Mouse (Mus musculus) heart, postnatal 10 days (tissue): ENCODE results near the gene Atl3. TPM values are rescaled to one million over a fixed set of nuclear protein-coding genes. Genes with fewer than 3 reads are reported as not detected.
"Not testable (repeated sequence)": the region's sequence is repeated elsewhere in the genome, so short reads cannot be mapped to it uniquely, and the experiment has no call there.

Experiments used
- DNase-seq, 2 experiments: peaks; one replicate each; pipeline ENCODE4 v3.0.0; 2021
- intact Hi-C: fragments of 180-260 bp; cut with DNase I; formaldehyde crosslinking; loops from one replicate; pipeline ENCODE4 v1.15.1; 2025
- total RNA-seq, 2 experiments: library from RNA; stranded (reverse); gene quantifications; 2 replicates each; pipeline ENCODE4 v1.2.3; 2021

Gene Atl3
- total RNA-seq, 2 experiments from 2014 or later, result 33.4 to 34.8 TPM

DNA sequence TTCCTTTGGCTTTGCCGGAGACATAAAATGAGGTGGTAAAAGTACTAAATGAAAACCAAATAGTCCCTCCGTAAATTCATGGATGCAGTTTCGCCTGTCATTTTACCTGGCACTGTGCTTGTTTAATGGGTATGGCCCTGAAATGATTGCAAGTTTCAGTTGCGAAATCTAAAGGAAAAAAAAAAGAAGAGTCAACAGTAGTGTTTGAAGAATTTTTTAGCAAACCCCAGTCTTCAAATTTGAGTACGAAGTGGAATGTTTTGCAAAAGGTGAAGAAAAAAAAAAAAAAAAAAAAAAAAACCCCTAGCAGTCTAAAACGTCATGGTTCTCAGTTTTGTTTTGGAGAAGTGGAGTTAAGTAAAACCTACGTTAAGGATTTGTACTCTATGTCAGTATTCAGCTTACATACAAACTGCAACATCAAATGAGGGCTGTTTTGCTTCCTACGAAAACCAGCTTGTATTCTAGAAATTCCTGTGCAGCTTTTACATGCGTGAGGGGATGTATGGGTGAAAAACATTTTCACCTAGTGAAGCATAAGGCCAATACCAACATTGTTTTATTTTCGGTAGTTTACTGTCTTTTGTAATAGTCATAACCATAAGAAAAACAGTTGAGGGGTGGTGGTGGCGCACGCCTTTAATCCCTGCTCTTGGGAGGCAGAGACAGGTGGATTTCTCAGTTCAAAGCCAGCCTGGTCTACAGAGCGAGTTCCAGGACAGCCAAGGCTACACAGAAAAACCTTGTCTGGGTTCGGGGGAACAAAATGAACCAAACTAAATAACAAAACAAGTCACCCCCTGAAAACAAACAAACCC, 1.6 kb downstream of the Atl3 start:
- intact Hi-C loops, result no loop called here
- no peak for DNase-seq

DNA sequence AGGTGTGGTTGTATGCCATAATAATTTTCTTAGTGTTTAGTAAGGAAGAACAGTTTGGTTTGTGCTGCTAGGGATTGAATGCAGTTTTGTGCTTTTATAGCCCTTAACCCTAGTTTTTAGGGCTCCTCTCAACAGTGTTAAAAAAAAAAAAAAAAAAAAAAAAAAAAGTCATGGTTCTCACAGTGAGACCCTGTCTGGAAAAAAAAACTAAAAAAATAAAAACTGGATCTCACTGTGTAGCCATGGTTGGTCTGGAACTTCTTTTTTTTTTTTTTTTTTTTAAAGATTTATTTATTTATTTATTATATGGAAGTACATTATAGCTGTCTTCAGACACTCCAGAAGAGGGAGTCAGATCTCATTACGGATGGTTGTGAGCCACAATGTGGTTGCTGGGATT, 2.2 kb downstream of the Atl3 start:
- DNase-seq, intact Hi-C loops: not testable (repeated sequence)

DNA sequence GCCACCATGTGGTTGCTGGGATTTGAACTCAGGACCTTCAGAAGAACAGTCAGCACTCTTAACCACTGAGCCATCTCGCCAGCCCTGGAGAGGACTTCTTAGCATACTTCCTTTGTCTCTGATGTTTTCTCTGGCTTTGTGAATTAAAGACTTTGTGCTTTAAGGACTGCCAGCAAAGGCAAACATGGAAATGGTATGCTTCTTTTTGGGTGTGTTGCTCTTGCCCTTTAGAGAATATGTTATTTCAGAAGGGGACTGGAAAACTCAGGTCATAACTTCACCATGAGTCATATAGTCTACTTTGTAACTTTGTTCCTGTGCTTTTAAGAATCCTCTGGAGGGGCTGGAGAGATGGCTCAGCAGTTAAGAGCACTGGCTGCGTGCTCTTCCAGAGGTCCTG, 5.0 kb downstream of the Atl3 start:
- intact Hi-C loops, result no loop called here

DNA sequence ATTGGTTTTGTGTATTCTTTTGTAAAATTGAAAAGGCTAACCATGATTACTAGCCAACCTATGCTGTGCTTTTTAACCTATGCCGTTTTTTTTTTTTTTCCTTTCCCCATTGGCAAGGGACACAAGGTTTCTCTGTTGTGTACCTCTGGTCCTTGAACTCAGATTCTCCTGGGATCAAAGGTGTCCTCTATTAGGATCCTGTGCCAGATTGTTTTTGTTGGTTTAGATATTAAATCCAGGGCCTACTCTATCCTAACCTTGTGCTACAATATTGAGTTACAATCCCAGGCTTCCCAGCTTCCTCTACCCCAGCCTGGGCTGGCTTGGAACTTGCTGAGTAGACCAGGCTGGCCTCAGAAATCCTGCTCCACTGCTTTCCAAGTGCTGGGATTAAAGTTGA, 6.9 kb downstream of the Atl3 start:
- intact Hi-C loops, result no loop called here
- no peak for DNase-seq

More for the DNA sequence above, 5.0 kb downstream of the Atl3 start:
- DNase-seq, result no peak

DNA sequence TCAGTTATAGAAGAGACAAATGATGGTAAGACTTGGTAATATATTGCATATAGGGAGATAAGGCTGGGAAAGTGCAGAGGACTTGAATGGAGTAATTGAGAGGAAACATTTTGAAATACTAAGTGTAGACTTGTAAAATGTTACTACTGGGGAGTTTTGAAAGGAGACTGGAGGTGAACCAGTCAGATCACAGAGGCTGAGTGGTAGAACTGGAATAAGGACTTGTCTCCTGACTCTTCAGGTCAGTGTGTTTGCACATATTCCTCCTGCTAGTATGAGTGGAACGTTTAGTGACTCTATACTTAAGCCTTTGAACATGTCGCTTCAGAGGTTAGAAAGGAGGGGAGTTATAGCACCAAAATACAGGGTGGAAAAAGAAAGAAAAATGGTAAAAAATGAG, 8.6 kb downstream of the Atl3 start:
- intact Hi-C loops, result no loop called here
- DNase-seq, result no peak

DNA sequence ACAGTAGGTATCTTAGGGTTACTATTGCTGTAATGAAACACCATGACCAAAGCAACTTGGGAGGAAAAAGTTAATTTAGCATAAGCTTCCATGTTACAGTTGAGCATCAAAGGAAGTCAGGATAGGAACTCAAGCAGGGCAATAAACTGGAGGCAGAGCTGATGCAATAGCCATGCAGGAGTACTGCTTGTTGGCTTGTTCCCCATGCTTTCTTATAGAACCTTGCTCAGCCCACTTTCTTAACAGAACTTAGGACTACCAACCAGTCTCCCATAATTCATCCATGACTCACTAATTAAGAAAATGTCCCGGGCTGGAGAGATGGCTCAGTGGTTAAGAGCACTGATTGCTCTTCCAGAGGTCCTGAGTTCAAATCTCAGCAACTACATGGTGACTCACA, 12.5 kb downstream of the Atl3 start:
- intact Hi-C loops, result no loop called here
- no peak for DNase-seq

GRCm38 (mm10) chr19:7508026-7508425, 14.2 kb downstream of the Atl3 start:
- intact Hi-C loops, result no loop called here
- no peak for DNase-seq

DNA sequence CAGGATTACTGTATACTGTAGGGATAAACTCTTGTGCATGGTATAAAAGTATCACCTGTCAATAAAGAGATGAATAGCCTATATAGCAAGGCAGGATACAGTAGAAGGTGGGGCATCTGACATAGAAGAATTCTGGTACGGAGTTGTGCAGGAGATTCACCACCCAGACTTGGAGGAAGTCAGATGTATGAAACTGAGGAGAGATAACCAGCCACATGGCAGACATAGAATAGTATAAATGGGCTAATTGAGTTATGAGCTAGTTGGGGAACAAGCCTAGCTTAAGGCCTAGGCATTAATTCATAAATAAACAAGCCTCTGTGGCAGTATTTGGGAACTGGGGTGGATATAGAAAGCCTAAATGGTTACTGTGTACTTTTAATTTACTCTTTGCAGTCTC, 22.6 kb downstream of the Atl3 start:
- intact Hi-C loops, result no loop called here

DNA sequence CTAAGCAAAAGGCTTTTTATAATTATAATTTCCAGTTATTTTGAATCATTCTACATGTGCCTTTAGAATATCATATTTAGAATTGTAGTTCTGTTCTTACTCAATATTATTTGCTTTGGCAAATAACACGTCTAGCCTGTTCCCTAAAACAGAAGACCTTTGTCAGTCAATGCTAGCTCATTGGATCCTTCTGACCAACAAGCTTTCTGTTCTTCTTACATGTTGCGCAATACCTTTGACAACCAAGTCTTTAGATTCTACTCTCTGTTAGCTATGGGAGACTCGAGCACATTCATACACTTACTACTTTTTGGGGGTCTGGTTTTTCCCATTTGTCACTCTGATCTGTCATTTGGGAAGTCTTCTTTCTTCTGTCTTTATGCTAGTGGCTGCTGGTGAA, 27.8 kb downstream of the Atl3 start:
- DNase-seq, result no peak
- intact Hi-C loops, result loop anchor here (2.0 kb wide), 1 partner anchor 81 kb away; no protein-coding TSS in a partner anchor

More for the DNA sequence above, 22.6 kb downstream of the Atl3 start:
- DNase-seq, result no peak

GRCm38 (mm10) chr19:7522856-7523255, 29.0 kb downstream of the Atl3 start:
- intact Hi-C loops, result loop anchor here (2.0 kb wide), 1 partner anchor 82 kb away; no protein-coding TSS in a partner anchor
- DNase-seq, result no peak

DNA sequence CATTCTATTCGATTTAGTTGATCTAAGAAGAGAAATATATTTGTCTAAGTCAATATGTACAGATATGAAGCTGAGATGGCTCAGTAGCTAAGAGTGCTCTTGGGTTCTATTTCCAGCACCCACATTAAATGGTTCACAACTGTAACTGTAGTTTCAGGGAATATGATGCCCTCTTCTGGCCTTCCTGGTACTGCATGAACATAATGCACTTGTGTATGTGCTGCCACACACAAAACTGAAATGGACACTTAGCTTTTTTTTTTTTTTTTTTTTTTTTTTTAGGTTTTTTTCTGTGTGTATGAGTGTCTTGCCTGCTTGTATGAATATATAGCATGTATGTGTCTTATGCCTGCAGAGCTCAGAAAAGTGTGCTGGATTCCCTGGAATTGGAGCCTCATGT, 29.5 kb downstream of the Atl3 start:
- peak in 1 of 2 experiments; percentile 38 for DNase-seq
- intact Hi-C loops, result loop anchor here (2.0 kb wide), 1 partner anchor 82 kb away; no protein-coding TSS in a partner anchor

DNA sequence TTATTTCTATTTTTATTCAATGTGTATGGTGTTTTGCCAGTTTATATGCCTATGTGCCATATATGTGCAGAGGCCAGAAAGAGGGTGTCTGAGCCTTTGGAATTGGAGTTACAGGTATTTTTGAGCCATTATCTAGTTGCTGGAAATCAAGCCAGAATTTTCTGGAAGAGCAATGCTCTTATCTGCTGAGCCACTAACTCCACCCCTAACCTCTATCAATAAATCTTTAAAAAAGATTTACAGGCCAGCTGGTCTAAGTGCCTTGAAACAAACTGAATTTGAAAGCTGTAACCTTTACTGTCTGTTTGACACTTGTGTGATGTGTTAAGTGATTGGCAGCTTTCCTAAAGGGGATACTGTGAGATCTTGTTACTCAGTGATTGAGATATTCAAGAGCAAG, 29.9 kb downstream of the Atl3 start:
- no peak for DNase-seq
- intact Hi-C loops, result loop anchor here (2.0 kb wide), 1 partner anchor 83 kb away; no protein-coding TSS in a partner anchor

DNA sequence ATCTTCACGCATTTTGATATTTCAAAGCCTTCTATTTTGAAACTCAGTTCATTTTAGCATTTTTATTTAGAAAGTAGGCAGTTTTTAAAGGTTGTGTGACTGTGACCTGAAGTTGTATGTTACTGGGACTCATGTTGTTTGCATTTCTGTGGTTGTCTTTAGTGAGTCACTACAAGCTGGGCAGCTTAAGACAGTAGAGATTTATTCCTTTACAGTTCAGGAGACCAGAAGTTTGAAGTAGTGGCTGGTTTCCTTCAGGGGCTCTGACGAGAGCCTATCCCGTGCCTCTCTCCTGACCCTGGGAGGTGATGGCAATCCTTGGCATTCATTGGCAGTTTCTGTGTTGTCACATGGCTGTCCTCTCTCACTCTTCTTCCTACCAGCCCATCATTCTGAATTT, 31.0 kb downstream of the Atl3 start:
- DNase-seq, result no peak
- intact Hi-C loops, result no loop called here

- peak; percentile 65 to 83 for DNase-seq
- intact Hi-C loops, result loop anchor here (1.0 kb wide), 2 partner anchors 66 to 88 kb away; no protein-coding TSS in a partner anchor
Observed at GRCm38 (mm10) chr19:7528639-7529428, 35.0 kb downstream of the Atl3 start.

DNA sequence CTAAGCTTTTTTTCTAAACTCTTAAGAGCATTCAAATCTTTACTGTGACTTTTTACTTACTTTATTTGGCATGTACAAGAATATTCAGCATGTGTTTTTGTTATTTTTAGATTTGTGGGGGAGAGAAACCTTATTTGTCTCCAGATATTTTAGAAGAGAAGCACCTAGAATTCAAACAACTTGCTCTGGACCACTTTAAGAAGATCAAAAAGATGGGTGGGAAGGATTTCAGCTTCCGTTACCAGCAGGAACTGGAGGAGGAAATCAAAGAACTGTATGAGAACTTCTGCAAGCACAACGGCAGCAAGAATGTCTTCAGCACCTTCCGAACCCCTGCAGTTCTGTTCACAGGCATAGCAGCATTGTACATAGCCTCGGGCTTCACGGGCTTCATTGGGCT, 38.1 kb downstream of the Atl3 start:
- intact Hi-C loops, result no loop called here
- no peak for DNase-seq

- no peak for DNase-seq
- intact Hi-C loops, result no loop called here
Observed at GRCm38 (mm10) chr19:7533891-7534290, 40.1 kb downstream of the Atl3 start.

- intact Hi-C loops, result no loop called here
- DNase-seq, result no peak
Observed at GRCm38 (mm10) chr19:7548924-7549323, 55.1 kb downstream of the Atl3 start.

GRCm38 (mm10) chr19:7551550-7552300, 57.9 kb downstream of the Atl3 start:
- intact Hi-C loops, result no loop called here
- DNase-seq, result peak; percentile 10 to 25

- intact Hi-C loops, result no loop called here
- peak; percentile 12 to 23 for DNase-seq
Observed at GRCm38 (mm10) chr19:7552301-7552673, 58.4 kb downstream of the Atl3 start.

- intact Hi-C loops, result no loop called here
- no peak for DNase-seq
Observed at GRCm38 (mm10) chr19:7553441-7553840, 59.6 kb downstream of the Atl3 start.

DNA sequence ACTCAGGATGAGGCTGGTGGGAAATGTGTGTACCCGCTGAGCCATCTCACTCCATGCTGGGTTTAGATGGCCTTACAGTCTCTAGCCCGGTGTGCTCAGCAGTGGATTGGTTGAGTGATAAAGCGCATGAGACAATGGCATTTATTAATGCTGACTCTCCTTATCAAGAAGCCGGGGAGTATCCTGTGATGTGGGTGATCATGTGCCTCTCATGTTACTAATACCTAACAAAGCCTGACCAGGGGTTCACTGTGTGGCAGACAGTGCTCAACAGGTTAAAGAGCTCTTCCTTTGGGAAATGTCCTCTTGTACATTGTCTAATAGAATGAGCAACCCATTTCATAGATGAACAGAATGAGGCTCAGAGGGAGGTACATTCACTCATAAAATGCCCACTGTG, 61.0 kb downstream of the Atl3 start:
- intact Hi-C loops, result no loop called here
- no peak for DNase-seq
